Mouse (Mus musculus) ES-Bruce4 (cell line): Measurements from ENCODE around the gene Prlr.

Source experiments
- CTCF ChIP-seq: IDR thresholded peaks from one replicate; pipeline ENCODE4 v1.8.1; 2011; ENCODE audit warnings: low read depth, low read length
- POLR2A ChIP-seq: IDR thresholded peaks from one replicate; pipeline ENCODE4 v1.8.1; 2011; ENCODE audit warnings: low read length; ENCODE audit not compliant: insufficient read depth

DNA sequence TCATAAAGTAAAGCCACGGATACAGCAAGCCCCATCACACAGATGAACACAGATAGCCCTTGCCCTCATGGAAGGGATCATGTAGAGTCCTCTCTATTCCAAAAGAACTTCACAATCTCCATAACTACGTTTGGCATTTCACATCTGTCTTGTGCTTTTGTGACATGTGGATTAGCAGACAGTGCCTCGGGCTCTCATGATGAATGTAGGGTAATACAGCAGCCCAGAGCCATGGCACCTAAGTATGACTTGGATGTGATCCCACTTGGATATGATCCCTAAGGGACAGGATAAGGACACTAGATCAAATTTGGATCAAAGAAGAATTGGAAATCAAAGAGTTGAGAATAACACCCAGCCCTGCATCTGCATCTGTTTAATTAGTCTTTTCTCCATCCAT is 90.2 kb downstream of the Prlr start:
- TF ChIP-seq CTCF (no peak), POLR2A (no peak)
